Mouse (Mus musculus) layer of hippocampus, adult 2 months (tissue): Measurements from ENCODE around the gene Dnase1l2. TPM values are rescaled to one million over a fixed set of nuclear protein-coding genes. Genes with fewer than 3 reads are reported as not detected.
"Not testable (repeated sequence)": the region's sequence is repeated elsewhere in the genome, so short reads cannot be mapped to it uniquely, and the experiment has no call there.

Source experiments
- DNase-seq, 2 experiments: peaks; one replicate each; pipeline ENCODE4 v3.0.0; 2022; ENCODE audit warnings: low spot score in 2 of 2
- H3K27ac ChIP-seq: fragments of 200-600 bp; 2 replicates; pipeline ENCODE4 v1.8.1; 2022
- H3K4me3 ChIP-seq: fragments of 200-600 bp; 2 replicates; pipeline ENCODE4 v1.8.1; 2022; ENCODE audit warnings: mild to moderate bottlenecking
- CTCF ChIP-seq: fragments of 200-600 bp; conservative IDR thresholded peaks from 2 replicates; pipeline ENCODE4 v1.8.1; 2022; ENCODE audit warnings: antibody characterized with exemption, mild to moderate bottlenecking, moderate library complexity
- total RNA-seq, 2 experiments: library from RNA; stranded (reverse); gene quantifications; 2 replicates each; pipeline ENCODE4 v1.2.3; 2021

The Dnase1l2 gene
- total RNA-seq, 2 experiments from 2014 or later: 5.4 to 10.7 TPM

DNA sequence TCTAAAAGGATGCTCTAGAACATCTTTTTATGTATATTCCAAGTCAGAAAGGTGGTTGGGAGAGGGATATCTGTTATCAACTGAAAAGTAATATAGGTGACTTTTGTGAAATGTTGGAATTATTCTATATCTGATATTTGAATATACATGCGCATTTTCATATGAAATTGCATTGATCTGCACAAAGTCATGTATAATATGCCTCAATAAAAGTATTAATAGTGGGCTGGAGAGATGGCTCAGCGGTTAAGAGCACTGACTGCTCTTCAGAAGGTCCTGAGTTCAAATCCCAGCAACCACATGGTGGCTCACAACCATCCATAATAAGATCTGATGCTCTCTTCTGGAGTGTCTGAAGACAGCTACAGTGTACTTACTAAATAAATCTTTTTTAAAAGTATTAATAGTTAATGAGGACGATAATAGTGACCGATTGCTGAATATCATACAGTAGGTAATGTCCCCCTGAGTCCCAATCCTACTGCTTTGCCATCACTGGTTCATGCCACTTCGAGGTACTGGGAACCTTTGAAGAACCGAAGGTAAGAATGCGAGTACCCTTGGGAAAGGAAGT is 26.5 kb upstream of the Dnase1l2 start:
- no peak for TF ChIP-seq CTCF
- H3K27ac ChIP-seq: peak overlapping the region; percentile 96
- no peak for DNase-seq
- peak overlapping the region; percentile 94 for H3K4me3 ChIP-seq

DNA sequence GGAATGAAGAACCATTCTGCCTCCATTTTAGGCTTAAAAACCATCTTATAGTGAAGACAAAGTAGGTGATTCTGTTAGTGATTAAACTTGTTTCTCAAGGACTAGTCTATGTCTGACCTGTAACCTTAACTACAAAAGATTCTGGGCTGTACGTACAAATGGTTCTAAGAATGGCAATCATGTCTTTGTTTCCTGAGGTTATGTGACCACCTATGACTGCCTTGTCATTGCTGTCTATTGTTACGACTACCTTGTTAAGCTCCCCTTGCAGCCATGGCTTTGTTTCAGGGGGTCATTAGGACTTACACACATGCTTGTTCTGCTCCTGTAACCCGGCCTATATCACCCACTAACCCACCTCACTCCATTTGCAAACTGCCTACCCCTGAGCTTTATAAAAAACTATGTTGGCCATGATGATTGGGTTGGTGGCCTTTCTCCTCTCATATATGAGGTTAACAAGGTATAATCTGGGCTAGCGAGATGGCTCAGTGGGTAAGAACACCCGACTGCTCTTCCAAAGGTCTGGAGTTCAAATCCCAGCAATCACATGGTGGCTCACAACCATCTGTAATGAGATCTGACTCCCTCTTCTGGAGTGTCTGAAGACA is 25.8 kb upstream of the Dnase1l2 start:
- no peak for TF ChIP-seq CTCF
- DNase-seq: no peak

DNA sequence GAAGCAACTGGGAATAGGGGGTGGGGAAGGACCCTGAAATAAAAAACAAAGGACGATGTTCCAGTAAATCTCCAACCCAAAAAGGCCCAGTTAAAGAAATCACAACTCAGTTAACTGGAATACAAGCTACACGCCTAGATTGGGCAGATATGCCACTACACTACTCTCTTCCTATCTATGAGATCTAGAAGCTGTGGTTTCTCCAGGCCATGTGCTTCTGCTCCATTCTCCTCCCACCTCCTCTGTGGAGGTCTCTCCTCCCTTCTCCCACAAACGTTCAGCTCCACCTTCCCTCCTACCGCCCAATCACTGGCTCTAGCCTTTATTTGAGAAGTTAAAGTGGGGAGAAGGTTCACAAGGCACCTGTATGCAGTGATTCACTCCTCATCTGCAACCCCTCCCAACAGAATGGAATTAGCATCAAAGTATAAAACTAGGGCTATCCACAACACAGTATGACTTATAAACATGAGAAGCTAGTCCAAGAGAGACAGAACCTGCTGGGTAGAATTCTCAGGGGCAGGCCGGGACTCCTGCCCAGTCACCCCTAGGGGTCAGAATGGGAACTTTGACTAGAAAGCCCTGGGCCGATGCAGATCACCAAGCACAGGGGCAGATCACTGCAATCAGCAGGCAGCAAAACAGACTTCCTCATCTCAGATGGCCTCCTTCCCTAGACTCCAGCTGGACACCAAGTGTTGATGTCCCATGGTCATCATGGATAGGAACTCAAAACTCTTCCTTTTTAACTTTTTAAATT is 20.6 kb upstream of the Dnase1l2 start:
- DNase-seq: no peak
- TF ChIP-seq CTCF: peak; percentile 49
- Histone ChIP-seq H3K4me3 (no peak overlapping the region), H3K27ac (no peak overlapping the region)

More for the DNA sequence above, 25.8 kb upstream of the Dnase1l2 start:
- no peak overlapping the region for H3K4me3 ChIP-seq
- no peak overlapping the region for H3K27ac ChIP-seq

DNA sequence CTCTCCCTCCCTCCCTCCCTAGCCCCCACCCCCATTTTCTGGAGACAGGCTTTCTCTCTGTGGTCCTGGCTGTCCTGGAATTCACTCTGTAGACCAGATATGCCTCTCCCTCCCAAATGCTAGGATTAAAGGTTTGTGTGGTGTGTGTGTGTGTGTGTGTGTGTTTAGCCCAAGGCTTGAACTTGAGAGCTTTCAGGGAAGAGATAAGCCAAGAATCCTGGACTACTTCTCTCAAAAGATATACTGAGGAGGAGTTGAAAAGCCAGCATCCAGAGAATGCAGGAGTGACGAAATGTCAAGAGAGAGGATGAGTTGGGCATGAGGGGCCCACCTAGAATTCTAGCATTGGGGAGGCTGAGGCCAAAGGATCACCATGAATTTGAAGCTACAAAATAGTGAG is 20.0 kb upstream of the Dnase1l2 start:
- TF ChIP-seq CTCF: no peak
- no peak for DNase-seq
- Histone ChIP-seq H3K4me3 (no peak overlapping the region), H3K27ac (no peak overlapping the region)

DNA sequence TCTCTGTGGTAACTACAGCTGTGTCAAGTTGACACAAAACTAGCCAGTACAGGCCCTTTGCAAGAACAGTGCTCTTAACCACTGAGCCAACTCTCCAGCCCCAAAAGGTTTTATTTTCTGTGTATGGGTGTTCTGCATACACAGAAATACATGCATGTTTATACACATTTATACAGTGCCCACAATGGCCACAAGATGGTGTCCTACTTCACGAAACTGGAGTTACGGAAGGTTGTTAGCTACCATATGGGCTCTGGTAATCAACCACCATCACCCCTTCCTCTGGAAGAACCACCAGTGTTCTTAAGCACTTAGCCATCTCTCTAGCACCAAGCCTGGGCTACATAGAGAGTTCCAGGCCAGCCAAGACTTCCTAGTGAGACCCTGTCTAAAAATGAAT is 18.7 kb upstream of the Dnase1l2 start:
- no peak overlapping the region for H3K4me3 ChIP-seq
- no peak overlapping the region for H3K27ac ChIP-seq
- peak; percentile 69 for TF ChIP-seq CTCF
- no peak for DNase-seq

DNA sequence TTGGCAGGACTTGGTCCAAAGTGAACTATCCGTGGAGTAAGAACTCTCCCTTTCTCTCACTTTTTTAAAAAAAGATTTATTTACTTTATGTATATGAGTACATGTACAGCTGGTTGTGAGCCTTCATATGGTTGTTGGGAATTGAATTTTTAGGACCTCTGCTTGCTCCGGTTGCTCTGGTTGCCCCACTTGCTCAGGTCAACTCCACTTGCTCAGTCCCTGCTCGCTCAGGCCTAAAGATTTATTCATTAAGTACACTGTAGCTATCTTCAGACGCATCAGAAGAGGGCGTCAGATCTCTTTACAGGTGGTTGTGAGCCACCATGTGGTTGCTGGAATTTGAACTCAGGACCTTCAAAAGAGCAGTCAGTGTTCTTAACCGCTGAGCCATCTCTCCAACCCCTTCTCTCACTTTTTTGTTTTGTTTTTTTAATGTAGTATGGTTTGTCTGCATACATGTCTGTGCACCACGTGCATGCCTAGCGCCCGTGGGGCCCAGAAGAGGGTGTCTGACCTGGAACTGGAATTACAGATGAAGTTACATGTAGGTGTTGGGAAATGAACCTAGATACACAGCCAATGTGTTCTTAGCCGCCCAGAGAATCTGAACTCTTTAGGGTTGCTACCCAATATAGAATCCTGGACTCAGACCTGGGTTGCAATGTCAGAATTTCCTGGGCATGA is 12.8 kb upstream of the Dnase1l2 start:
- peak overlapping the region; percentile 67 for H3K27ac ChIP-seq
- not testable (repeated sequence) for DNase-seq
- H3K4me3 ChIP-seq: peak overlapping the region; percentile 38

DNA sequence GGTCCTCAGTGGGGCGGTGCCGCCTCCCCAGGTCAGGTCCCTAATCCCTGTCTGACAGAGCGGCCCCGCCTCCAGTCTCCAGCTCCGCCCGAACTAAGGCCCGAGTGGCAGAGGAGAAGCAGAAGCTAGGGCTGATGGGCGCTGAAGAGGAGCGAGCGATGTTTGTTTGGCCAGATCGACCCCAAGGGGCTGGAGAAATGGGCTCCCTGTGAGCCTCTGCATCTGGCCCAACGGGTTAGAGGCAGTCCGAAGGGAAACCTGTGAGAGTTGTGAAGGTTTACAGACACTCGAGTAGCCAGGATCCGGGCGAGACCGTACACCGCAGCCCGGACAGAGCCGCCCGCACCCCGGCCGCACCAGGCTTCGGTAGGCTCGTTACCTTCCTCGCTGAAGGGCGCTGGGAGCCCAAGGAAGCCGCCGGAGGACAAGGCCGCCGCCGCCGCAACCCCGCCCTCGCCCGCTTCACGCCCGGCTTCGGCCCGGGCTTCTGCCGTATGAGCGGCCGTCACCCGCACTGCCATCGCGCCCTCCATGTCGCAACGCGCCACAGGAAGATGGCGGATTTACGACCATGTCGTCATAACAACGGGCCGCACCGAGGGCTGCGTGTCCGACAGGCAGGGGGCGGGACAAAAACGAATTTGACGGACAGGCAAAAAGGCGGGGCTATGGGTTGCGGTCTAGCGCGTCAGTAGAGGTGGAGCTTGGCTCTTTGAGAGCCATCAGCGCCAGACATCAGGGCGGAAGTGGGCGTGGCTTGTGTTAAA is 12.0 kb upstream of the Dnase1l2 start:
- Histone ChIP-seq H3K27ac (peak overlapping the region; percentile 96), H3K4me3 (peak overlapping the region; percentile 78)
- DNase-seq: peak; percentile 99 to 100
- TF ChIP-seq CTCF: 0 out of 2 replicates have a peak, but pooled peaks have one; percentile 5

DNA sequence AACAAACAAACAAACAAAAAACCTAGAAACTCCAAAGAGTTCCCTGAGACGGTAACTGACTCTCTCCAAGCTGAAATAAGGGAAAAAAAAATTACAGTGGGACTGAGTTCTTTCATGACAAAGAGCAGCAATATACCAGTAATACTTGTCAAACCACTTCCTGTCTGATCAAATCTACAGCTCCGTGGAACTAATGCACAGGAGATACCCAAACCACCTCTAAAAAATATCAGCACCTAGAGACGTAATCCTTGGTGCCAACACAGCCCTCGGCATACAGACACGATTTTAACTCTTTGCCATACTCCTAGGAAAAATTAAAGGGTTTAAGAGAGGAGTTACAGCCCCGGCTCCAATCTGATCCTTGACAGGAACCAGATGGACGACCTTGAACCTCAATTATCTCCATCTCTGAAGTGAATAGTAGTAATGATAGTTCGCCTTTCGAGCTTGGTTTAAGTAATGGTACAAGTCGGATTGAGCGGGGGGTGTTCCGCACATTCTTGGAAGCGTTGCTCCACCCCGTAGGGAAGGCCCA is 11.4 kb upstream of the Dnase1l2 start:
- TF ChIP-seq CTCF: no peak
- DNase-seq: no peak
- peak overlapping the region; percentile 78 for H3K4me3 ChIP-seq
- H3K27ac ChIP-seq: peak overlapping the region; percentile 96

DNA sequence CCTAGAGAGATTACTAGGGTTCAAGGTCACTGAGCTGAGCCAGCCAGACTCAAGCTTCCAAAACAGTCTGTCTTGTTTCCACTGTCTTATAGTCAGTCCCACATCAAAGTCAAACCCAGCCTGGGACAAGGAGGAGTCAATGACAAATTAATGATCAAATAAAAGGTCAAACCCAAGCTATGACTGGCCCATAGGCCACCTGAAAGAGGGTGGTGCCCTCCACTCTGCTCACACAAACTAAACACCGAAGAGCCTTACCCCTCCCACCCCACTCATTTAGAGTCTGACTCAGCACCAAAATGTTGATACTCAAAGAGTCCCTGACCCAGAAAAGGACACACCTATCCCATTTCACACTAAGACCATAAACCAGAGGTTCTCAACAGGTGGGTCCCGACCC is 10.5 kb upstream of the Dnase1l2 start:
- TF ChIP-seq CTCF: no peak
- no peak overlapping the region for H3K27ac ChIP-seq
- no peak for DNase-seq
- no peak overlapping the region; the same call in 1 of the 2 replicates for H3K4me3 ChIP-seq

DNA sequence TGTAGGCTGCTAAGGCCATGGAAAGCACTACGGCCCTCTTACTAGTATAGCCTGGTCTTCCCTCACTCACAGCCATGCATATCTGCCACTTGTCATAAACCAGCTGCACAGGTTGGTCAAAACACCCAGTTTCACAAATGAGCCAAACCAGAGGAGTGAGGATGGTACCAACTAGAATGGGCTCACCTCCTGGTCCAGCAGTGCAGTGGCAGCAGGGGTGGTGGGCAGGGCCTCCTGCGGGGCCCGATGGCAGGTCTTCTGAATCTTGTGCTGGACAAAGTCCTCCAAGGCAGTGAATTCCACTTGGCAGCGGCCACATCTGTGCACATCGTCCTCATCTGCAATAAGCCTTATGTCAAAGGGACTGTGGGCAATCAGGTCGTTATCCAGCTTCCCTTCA is 8.3 kb upstream of the Dnase1l2 start:
- TF ChIP-seq CTCF: no peak

DNA sequence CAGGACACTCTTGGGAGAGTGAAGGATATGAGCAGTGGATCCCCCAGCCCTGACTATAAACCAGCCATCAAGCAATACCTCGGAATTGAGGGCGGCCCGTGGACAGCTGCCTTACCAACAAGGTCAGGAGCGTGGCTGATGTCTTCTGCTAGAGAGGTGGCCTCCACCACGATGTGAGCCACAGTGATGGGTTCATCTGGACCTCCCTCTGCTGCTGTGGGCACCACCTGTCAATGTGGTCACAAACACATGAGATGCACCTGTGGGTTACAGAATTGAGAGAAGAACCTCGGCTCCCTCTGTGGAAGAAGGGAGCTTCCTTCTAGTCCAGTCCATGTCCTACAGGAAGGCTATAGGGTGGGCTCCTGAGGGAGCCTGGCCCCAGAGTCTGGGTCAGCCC is 6.6 kb upstream of the Dnase1l2 start:
- TF ChIP-seq CTCF: no peak
- DNase-seq: no peak

More for the DNA sequence above, 8.3 kb upstream of the Dnase1l2 start:
- no peak overlapping the region for H3K27ac ChIP-seq
- H3K4me3 ChIP-seq: no peak overlapping the region
- no peak for DNase-seq

DNA sequence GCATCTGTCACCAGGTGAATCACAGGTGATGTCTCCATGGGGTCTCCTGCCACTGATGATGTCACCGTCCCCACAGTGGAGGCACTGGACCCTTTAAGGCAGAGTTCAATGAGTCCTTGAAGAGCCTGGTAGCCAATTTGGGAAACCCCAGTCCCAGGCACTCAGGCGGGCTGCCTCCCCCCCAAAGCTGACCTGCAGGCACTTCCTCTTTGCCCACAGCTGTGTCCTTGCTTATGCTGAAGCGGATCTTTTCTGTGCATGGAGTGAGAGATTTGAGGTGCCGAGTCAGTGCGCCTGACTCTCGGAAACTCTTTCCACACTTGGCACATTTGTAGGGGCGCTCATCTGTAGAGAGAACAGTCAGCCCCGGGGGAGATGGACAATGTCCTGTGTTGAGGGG is 3.7 kb upstream of the Dnase1l2 start:
- Histone ChIP-seq H3K4me3 (no peak overlapping the region), H3K27ac (no peak overlapping the region)
- no peak for TF ChIP-seq CTCF
- no peak for DNase-seq

More for the DNA sequence above, 6.6 kb upstream of the Dnase1l2 start:
- Histone ChIP-seq H3K27ac (no peak overlapping the region), H3K4me3 (no peak overlapping the region)
